Mouse (Mus musculus) forebrain, embryonic 14.5 days (tissue): ENCODE data around the gene Gm8374. TPM values are rescaled to one million over a fixed set of nuclear protein-coding genes. Genes with fewer than 3 reads are reported as not detected.
"Not testable (repeated sequence)": the region's sequence is repeated elsewhere in the genome, so short reads cannot be mapped to it uniquely, and the experiment has no call there.

Source experiments
- ATAC-seq: fragments of 200-750 bp; cut with Nextera tagmentation; 2 replicates; pipeline ENCODE4 v1.8.0; 2017; ENCODE audit warnings: mild to moderate bottlenecking, moderate library complexity
- DNase-seq: peaks from one replicate; pipeline ENCODE4 v3.0.0-alpha.2; 2015; ENCODE audit warnings: low spot score
- H3K27ac ChIP-seq: fragments of 300-500 bp; sonication (generic); 2 replicates; pipeline ENCODE4 v1.5.1; 2014; ENCODE audit warnings: low read depth, mild to moderate bottlenecking, control low read depth, low read length, moderate library complexity
- H3K27me3 ChIP-seq: fragments of 300-500 bp; sonication (generic); replicated peaks from 2 replicates; pipeline ENCODE4 v1.6.1; 2014; ENCODE audit warnings: low read length, control low read depth, mixed read lengths; ENCODE audit not compliant: control insufficient read depth, insufficient read depth
- H3K36me3 ChIP-seq: fragments of 300-500 bp; sonication (generic); 2 replicates; pipeline ENCODE4 v1.6.1; 2014; ENCODE audit warnings: low read length, control low read depth; ENCODE audit not compliant: control insufficient read depth, insufficient read depth
- H3K4me1 ChIP-seq: fragments of 300-500 bp; sonication (generic); 2 replicates; pipeline ENCODE4 v1.6.1; 2014; ENCODE audit warnings: antibody characterized with exemption, low read length, control low read depth; ENCODE audit not compliant: control insufficient read depth, insufficient read depth
- H3K4me2 ChIP-seq: fragments of 300-500 bp; sonication (generic); 2 replicates; pipeline ENCODE4 v1.6.1; 2014; ENCODE audit warnings: mild to moderate bottlenecking, control low read depth, low read length
- H3K4me3 ChIP-seq: fragments of 300-500 bp; sonication (generic); 2 replicates; pipeline ENCODE4 v1.5.1; 2014; ENCODE audit warnings: low read depth, low read length, control low read depth
- H3K9ac ChIP-seq: fragments of 300-500 bp; sonication (generic); 2 replicates; pipeline ENCODE4 v1.6.1; 2014; ENCODE audit warnings: mild to moderate bottlenecking, low read length, control low read depth, moderate library complexity
- H3K9me3 ChIP-seq: fragments of 300-500 bp; sonication (generic); replicated peaks from 2 replicates; pipeline ENCODE4 v1.6.1; 2016; ENCODE audit warnings: low read length, control low read depth, mixed read lengths; ENCODE audit not compliant: control insufficient read depth
- WGBS: fragments of 180-500 bp; shearing (Covaris S2); extraction: QIAGEN DNeasy Blood & Tissue Kit; methylation state at CpG from one replicate; pipeline ENCODE4 v1.1.7; 2014; 5-methylcytosine and 5-hydroxymethylcytosine counted together
- polyA plus RNA-seq: library from polyadenylated mRNA; unstranded; fragments of >200 nt; fragmentation: Nextera tagmentation; extraction: Ambion mirVana; gene quantifications from 2 replicates; pipeline ENCODE4 v1.2.1, GENCODE M21; 2014

Gm8374 gene
- polyA plus RNA-seq, result not detected in 2 replicates

GRCm38 (mm10) chr14:7365034-7365433 is at the start of gene Gm8374:
Gene Gm8374, minus strand, starts transcription at chr14:7365134.
- not testable (repeated sequence) for H3K36me3 ChIP-seq, H3K4me2 ChIP-seq, DNase-seq, H3K27ac ChIP-seq, H3K27me3 ChIP-seq, ATAC-seq, H3K4me1 ChIP-seq, H3K9me3 ChIP-seq, H3K9ac ChIP-seq, H3K4me3 ChIP-seq
- WGBS, result 84% methylated on average over 3 of the region's 3 CpGs

- ATAC-seq, H3K4me2 ChIP-seq, H3K4me3 ChIP-seq, H3K27me3 ChIP-seq, H3K36me3 ChIP-seq, H3K4me1 ChIP-seq, DNase-seq, H3K27ac ChIP-seq, H3K9me3 ChIP-seq, H3K9ac ChIP-seq: not testable (repeated sequence)
- WGBS, result no CpG with 5 or more reads among the region's 1 CpGs
Observed at GRCm38 (mm10) chr14:7332295-7332694, 32.6 kb downstream of the Gm8374 start, which contains the start of gene Gm5797. Gene Gm5797, minus strand, starts transcription at chr14:7332395.

GRCm38 (mm10) chr14:7315093-7315492 is 49.8 kb downstream of the Gm8374 start:
- not testable (repeated sequence) for H3K36me3 ChIP-seq, ATAC-seq, H3K9me3 ChIP-seq, H3K4me1 ChIP-seq, H3K27me3 ChIP-seq, H3K27ac ChIP-seq
- Histone ChIP-seq H3K9ac (peak overlapping the region; percentile 69), H3K4me3 (peak overlapping the region; percentile 43), H3K4me2 (peak overlapping the region; percentile 52)
- DNase-seq, result peak; percentile 51
- 1% methylated on average over 12 of the region's 19 CpGs for WGBS

- peak within 1 kb of the TSS; percentile 43 for H3K4me3 ChIP-seq
- H3K4me1 ChIP-seq, H3K9me3 ChIP-seq, H3K27me3 ChIP-seq, H3K36me3 ChIP-seq, H3K27ac ChIP-seq, ATAC-seq, DNase-seq: not testable (repeated sequence)
- peak within 1 kb of the TSS; percentile 52 for H3K4me2 ChIP-seq
- H3K9ac ChIP-seq, result peak within 1 kb of the TSS; percentile 69
- 0% methylated on average over 8 of the region's 35 CpGs for WGBS
Observed at GRCm38 (mm10) chr14:7314661-7315060, 50.3 kb downstream of the Gm8374 start, which contains the start of gene Gm3739. Gene Gm3739, minus strand, starts transcription at chr14:7315049.

Other genes starting within 250 kb of the Gm8374 start
- gene Gm6676, start 239.7 kb downstream of the Gm8374 start, polyA plus RNA-seq, result not detected in 2 replicates
- gene Gm3512, start 190.6 kb downstream of the Gm8374 start, polyA plus RNA-seq, result 5.4 and 8.0 TPM in 2 replicates
- gene Gm16434, start 170.6 kb downstream of the Gm8374 start, polyA plus RNA-seq, result not detected in 2 replicates
- not detected in 2 replicates for gene Gm3727, start 100.4 kb downstream of the Gm8374 start, polyA plus RNA-seq
- gene Gm3739, start 50.1 kb downstream of the Gm8374 start, polyA plus RNA-seq, result 4.1 and 4.6 TPM in 2 replicates
- not detected in 2 replicates for gene Gm5797, start 32.7 kb downstream of the Gm8374 start, polyA plus RNA-seq
- not detected in 2 replicates for gene Gm3755, start 85.8 kb upstream of the Gm8374 start, polyA plus RNA-seq
- gene Gm3752, start 118.6 kb upstream of the Gm8374 start, polyA plus RNA-seq, result 10.0 and 11.0 TPM in 2 replicates
- gene Gm3558, start 203.4 kb upstream of the Gm8374 start, polyA plus RNA-seq, result 2.9 and 4.1 TPM in 2 replicates
- gene Gm10338, start 230.5 kb upstream of the Gm8374 start, polyA plus RNA-seq, result not detected in 2 replicates